Mouse (Mus musculus): ENCODE measurements at regions not wholly inside any gene's neighbourhood (a gene's known extent, or its start where the extent isn't known, plus 50 kb on each side); places are given as distances from the start of the nearest gene placed in this dataset.

- H3K27ac ChIP-seq, result no peak overlapping the region
- ATAC-seq (replicated peaks; ENCODE audit: low FRiP score, low read depth) (no peak), DNase-seq (ENCODE audit: low spot score) (no peak)
- H3K4me1 ChIP-seq (replicated peaks; ENCODE audit: insufficient read depth, low read length), result no peaks in the 10 kb centered on the region
- H3K36me3 ChIP-seq (ENCODE audit: insufficient read depth, low read length), result no peaks in the 10 kb centered on the region
- WGBS, result 69% methylated on average over 6 of the region's 6 CpGs
- H3K4me3 ChIP-seq (replicated peaks; ENCODE audit: low read depth, low read length), result no peak overlapping the region
- no peaks in the 10 kb centered on the region for H3K27me3 ChIP-seq (ENCODE audit: insufficient read depth, low read length)
- TF ChIP-seq CTCF (IDR thresholded peaks at IDR 0.05; ENCODE audit: low read depth), result no peak
- no peak overlapping the region for H3K4me2 ChIP-seq (ENCODE audit: low read length)
- no peak overlapping the region for H3K9ac ChIP-seq (ENCODE audit: low read depth, low read length)
- H3K9me3 ChIP-seq (replicated peaks; ENCODE audit: low read length), result no peaks in the 10 kb centered on the region
Measured at GRCm38 (mm10) chr15:88483471-88483870, 116.6 kb upstream of the Zdhhc25 start.

- Histone ChIP-seq H3K36me3 (ENCODE audit: insufficient read depth, low read length) (no peaks in the 10 kb centered on the region), H3K4me3 (replicated peaks; ENCODE audit: low read depth, low read length) (no peak overlapping the region), H3K27me3 (ENCODE audit: insufficient read depth, low read length) (no peaks in the 10 kb centered on the region), H3K9me3 (replicated peaks; ENCODE audit: low read length) (no peaks in the 10 kb centered on the region), H3K27ac (no peak overlapping the region), H3K9ac (ENCODE audit: low read depth, low read length) (no peak overlapping the region), H3K4me1 (replicated peaks; ENCODE audit: insufficient read depth, low read length) (no peaks in the 10 kb centered on the region), H3K4me2 (ENCODE audit: low read length) (no peak overlapping the region)
- DNase-seq (ENCODE audit: low spot score) (no peak), ATAC-seq (replicated peaks; ENCODE audit: low FRiP score, low read depth) (no peak)
- TF ChIP-seq CTCF (IDR thresholded peaks at IDR 0.05; ENCODE audit: low read depth), result no peak
- 85% methylated on average over 7 of the region's 7 CpGs for WGBS
Measured at GRCm38 (mm10) chr15:88489715-88490114, 110.4 kb upstream of the Zdhhc25 start.

GRCm38 (mm10) chr15:88490316-88491090 lies 109.6 kb upstream of the Zdhhc25 start:
- TF ChIP-seq CTCF (IDR thresholded peaks at IDR 0.05; ENCODE audit: low read depth), result no peak
- Histone ChIP-seq H3K4me1 (replicated peaks; ENCODE audit: insufficient read depth, low read length) (no peaks in the 10 kb centered on the region), H3K36me3 (ENCODE audit: insufficient read depth, low read length) (no peaks in the 10 kb centered on the region), H3K27me3 (ENCODE audit: insufficient read depth, low read length) (no peaks in the 10 kb centered on the region), H3K27ac (no peak overlapping the region), H3K9me3 (replicated peaks; ENCODE audit: low read length) (no peaks in the 10 kb centered on the region), H3K9ac (ENCODE audit: low read depth, low read length) (no peak overlapping the region), H3K4me3 (replicated peaks; ENCODE audit: low read depth, low read length) (no peak overlapping the region), H3K4me2 (ENCODE audit: low read length) (no peak overlapping the region)
- ATAC-seq (replicated peaks; ENCODE audit: low FRiP score, low read depth) (no peak), DNase-seq (ENCODE audit: low spot score) (no peak)
- 72% methylated on average over 12 of the region's 12 CpGs for WGBS

- Histone ChIP-seq H3K4me2 (ENCODE audit: low read length) (no peak overlapping the region), H3K27ac (no peak overlapping the region), H3K36me3 (ENCODE audit: insufficient read depth, low read length) (no peaks in the 10 kb centered on the region), H3K9me3 (replicated peaks; ENCODE audit: low read length) (no peaks in the 10 kb centered on the region), H3K4me1 (replicated peaks; ENCODE audit: insufficient read depth, low read length) (no peaks in the 10 kb centered on the region), H3K27me3 (ENCODE audit: insufficient read depth, low read length) (no peaks in the 10 kb centered on the region), H3K4me3 (replicated peaks; ENCODE audit: low read depth, low read length) (no peak overlapping the region), H3K9ac (ENCODE audit: low read depth, low read length) (no peak overlapping the region)
- TF ChIP-seq CTCF (IDR thresholded peaks at IDR 0.05; ENCODE audit: low read depth), result no peak
- WGBS, result 79% methylated on average over 5 of the region's 5 CpGs
- ATAC-seq (replicated peaks; ENCODE audit: low FRiP score, low read depth) (no peak), DNase-seq (ENCODE audit: low spot score) (no peak)
Measured at GRCm38 (mm10) chr15:88491091-88491366, 109.1 kb upstream of the Zdhhc25 start.

- ATAC-seq (replicated peaks; ENCODE audit: low FRiP score, low read depth) (no peak), DNase-seq (ENCODE audit: low spot score) (no peak)
- 85% methylated on average over 7 of the region's 7 CpGs for WGBS
- Histone ChIP-seq H3K9ac (ENCODE audit: low read depth, low read length) (no peak overlapping the region), H3K27ac (no peak overlapping the region), H3K27me3 (ENCODE audit: insufficient read depth, low read length) (no peaks in the 10 kb centered on the region), H3K9me3 (replicated peaks; ENCODE audit: low read length) (no peaks in the 10 kb centered on the region), H3K4me1 (replicated peaks; ENCODE audit: insufficient read depth, low read length) (no peaks in the 10 kb centered on the region), H3K36me3 (ENCODE audit: insufficient read depth, low read length) (no peaks in the 10 kb centered on the region), H3K4me3 (replicated peaks; ENCODE audit: low read depth, low read length) (no peak overlapping the region), H3K4me2 (ENCODE audit: low read length) (no peak overlapping the region)
- no peak for TF ChIP-seq CTCF (IDR thresholded peaks at IDR 0.05; ENCODE audit: low read depth)
Measured at GRCm38 (mm10) chr15:88497957-88498356, 102.1 kb upstream of the Zdhhc25 start.

- DNase-seq (ENCODE audit: low spot score), result no peak
- no peaks in the 10 kb centered on the region for H3K36me3 ChIP-seq (ENCODE audit: insufficient read depth, low read length)
Measured at GRCm38 (mm10) chr15:88502311-88502710, 97.8 kb upstream of the Zdhhc25 start.

GRCm38 (mm10) chr15:88503896-88504295 lies 96.2 kb upstream of the Zdhhc25 start:
- Histone ChIP-seq H3K4me3 (replicated peaks; ENCODE audit: low read depth, low read length) (no peak overlapping the region), H3K9ac (ENCODE audit: low read depth, low read length) (no peak overlapping the region), H3K4me1 (replicated peaks; ENCODE audit: insufficient read depth, low read length) (no peaks in the 10 kb centered on the region), H3K36me3 (ENCODE audit: insufficient read depth, low read length) (no peaks in the 10 kb centered on the region), H3K27me3 (ENCODE audit: insufficient read depth, low read length) (no peaks in the 10 kb centered on the region), H3K4me2 (ENCODE audit: low read length) (no peak overlapping the region), H3K27ac (no peak overlapping the region), H3K9me3 (replicated peaks; ENCODE audit: low read length) (no peaks in the 10 kb centered on the region)
- TF ChIP-seq CTCF (IDR thresholded peaks at IDR 0.05; ENCODE audit: low read depth), result no peak
- ATAC-seq (replicated peaks; ENCODE audit: low FRiP score, low read depth), result no peak
- DNase-seq (ENCODE audit: low spot score), result no peak
- WGBS, result 74% methylated on average over 7 of the region's 7 CpGs

More at GRCm38 (mm10) chr15:88502311-88502710, 97.8 kb upstream of the Zdhhc25 start:
- Histone ChIP-seq H3K9ac (ENCODE audit: low read depth, low read length) (no peak overlapping the region), H3K27ac (no peak overlapping the region), H3K9me3 (replicated peaks; ENCODE audit: low read length) (no peaks in the 10 kb centered on the region), H3K4me3 (replicated peaks; ENCODE audit: low read depth, low read length) (no peak overlapping the region), H3K4me1 (replicated peaks; ENCODE audit: insufficient read depth, low read length) (no peaks in the 10 kb centered on the region), H3K4me2 (ENCODE audit: low read length) (no peak overlapping the region), H3K27me3 (ENCODE audit: insufficient read depth, low read length) (no peaks in the 10 kb centered on the region)
- ATAC-seq (replicated peaks; ENCODE audit: low FRiP score, low read depth), result no peak
- 79% methylated on average over 2 of the region's 2 CpGs for WGBS
- no peak for TF ChIP-seq CTCF (IDR thresholded peaks at IDR 0.05; ENCODE audit: low read depth)
